Mouse (Mus musculus) liver, embryonic 11.5 days (tissue): ENCODE results near the gene Mul1. TPM values are rescaled to one million over a fixed set of nuclear protein-coding genes. Genes with fewer than 3 reads are reported as not detected.
"Not testable (repeated sequence)": the region's sequence is repeated elsewhere in the genome, so short reads cannot be mapped to it uniquely, and the experiment has no call there.

ENCODE experiments used
- ATAC-seq: fragments of 200-750 bp; cut with Nextera tagmentation; replicated peaks from 2 replicates; pipeline ENCODE4 v1.8.0; 2017; ENCODE audit warnings: moderate number of reproducible peaks, mild to moderate bottlenecking, moderate TSS enrichment, moderate library complexity; ENCODE audit not compliant: low FRiP score
- DNase-seq: peaks from one replicate; pipeline ENCODE4 v3.0.0-alpha.2; 2017; ENCODE audit warnings: low spot score
- H3K27ac ChIP-seq: fragments of 300-500 bp; sonication (generic); 2 replicates; pipeline ENCODE4 v1.5.1; 2014; ENCODE audit warnings: mild to moderate bottlenecking, low read depth, low read length, control low read depth
- H3K27me3 ChIP-seq: fragments of 300-500 bp; sonication (generic); replicated peaks from 2 replicates; pipeline ENCODE4 v1.6.1; 2014; ENCODE audit warnings: low read length, mixed read lengths; ENCODE audit not compliant: control insufficient read depth, insufficient read depth
- H3K36me3 ChIP-seq: fragments of 300-500 bp; sonication (generic); 2 replicates; pipeline ENCODE4 v1.6.1; 2014; ENCODE audit warnings: mild to moderate bottlenecking, low read length, moderate library complexity, mixed read lengths; ENCODE audit not compliant: control insufficient read depth, insufficient read depth
- H3K4me1 ChIP-seq: fragments of 300-500 bp; sonication (generic); replicated peaks from 2 replicates; pipeline ENCODE4 v1.6.1; 2014; ENCODE audit warnings: low read length, mixed read lengths; ENCODE audit not compliant: control insufficient read depth, insufficient read depth
- H3K4me2 ChIP-seq: fragments of 300-500 bp; sonication (generic); 2 replicates; pipeline ENCODE4 v1.6.1; 2014; ENCODE audit warnings: mild to moderate bottlenecking, control low read depth, moderate library complexity
- H3K4me3 ChIP-seq: fragments of 300-500 bp; sonication (generic); 2 replicates; pipeline ENCODE4 v1.5.1; 2014; ENCODE audit warnings: low read depth, low read length, control low read depth
- H3K9ac ChIP-seq: fragments of 300-500 bp; sonication (generic); 2 replicates; pipeline ENCODE4 v1.6.1; 2014; ENCODE audit warnings: low read depth, low read length, control low read depth
- H3K9me3 ChIP-seq: fragments of 300-500 bp; sonication (generic); 2 replicates; pipeline ENCODE4 v1.6.1; 2016; ENCODE audit warnings: low read length, inconsistent platforms, mixed read lengths; ENCODE audit not compliant: control insufficient read depth
- WGBS: fragments of 180-500 bp; shearing (Covaris S2); extraction: QIAGEN DNeasy Blood & Tissue Kit; methylation state at CpG from one replicate; pipeline ENCODE4 v1.1.7; 2014; 5-methylcytosine and 5-hydroxymethylcytosine counted together
- polyA plus RNA-seq: library from polyadenylated mRNA; unstranded; fragments of >200 nt; fragmentation: Nextera tagmentation; extraction: Ambion mirVana; gene quantifications from 2 replicates; pipeline ENCODE4 v1.2.1, GENCODE M21; 2014

The Mul1 gene
- polyA plus RNA-seq, 1 experiment from 2014 or later, result 15.1 TPM

GRCm38 (mm10) chr4:138411011-138411410 lies 23.5 kb upstream of the Mul1 start:
- WGBS, result 11% methylated on average over 5 of the region's 5 CpGs
- Histone ChIP-seq H3K4me1 (no peaks in the 10 kb centered on the region; the same call in 1 of the 2 replicates), H3K36me3 (no peaks in the 10 kb centered on the region), H3K9ac (no peak overlapping the region), H3K27me3 (peaks cover 29% of the 10 kb centered on the region), H3K4me3 (no peak overlapping the region), H3K9me3 (no peaks in the 10 kb centered on the region), H3K27ac (no peak overlapping the region), H3K4me2 (no peak overlapping the region)
- no peak for DNase-seq
- no peak for ATAC-seq

GRCm38 (mm10) chr4:138411504-138412121 lies 22.9 kb upstream of the Mul1 start:
- Histone ChIP-seq H3K4me1 (no peaks in the 10 kb centered on the region; the same call in 1 of the 2 replicates), H3K9me3 (no peaks in the 10 kb centered on the region), H3K27me3 (peaks cover 30% of the 10 kb centered on the region), H3K9ac (no peak overlapping the region), H3K36me3 (no peaks in the 10 kb centered on the region), H3K4me3 (no peak overlapping the region), H3K27ac (no peak overlapping the region), H3K4me2 (no peak overlapping the region)
- no peak for ATAC-seq
- no peak for DNase-seq
- WGBS, result 51% methylated on average over 7 of the region's 7 CpGs

- Histone ChIP-seq H3K4me3 (no peak overlapping the region), H3K4me1 (no peaks in the 10 kb centered on the region; the same call in 1 of the 2 replicates), H3K27ac (no peak overlapping the region), H3K27me3 (peaks cover 49% of the 10 kb centered on the region), H3K9me3 (no peaks in the 10 kb centered on the region), H3K36me3 (no peaks in the 10 kb centered on the region), H3K4me2 (no peak overlapping the region), H3K9ac (no peak overlapping the region)
- DNase-seq, result no peak
- WGBS, result 22% methylated on average over 6 of the region's 6 CpGs
- ATAC-seq, result no peak
These were observed 19.7 kb upstream of the Mul1 start for GRCm38 (mm10) chr4:138414725-138415124.

GRCm38 (mm10) chr4:138415991-138416390 lies 18.5 kb upstream of the Mul1 start:
- Histone ChIP-seq H3K36me3 (no peaks in the 10 kb centered on the region), H3K4me3 (no peak overlapping the region), H3K9ac (no peak overlapping the region), H3K4me1 (no peaks in the 10 kb centered on the region; the same call in 1 of the 2 replicates), H3K27me3 (peaks cover 43% of the 10 kb centered on the region), H3K9me3 (no peaks in the 10 kb centered on the region), H3K27ac (no peak overlapping the region), H3K4me2 (no peak overlapping the region)
- DNase-seq (no peak), ATAC-seq (no peak)
- WGBS, result 62% methylated on average over 3 of the region's 3 CpGs

- no peak overlapping the region for H3K4me2 ChIP-seq
- 61% methylated on average over 5 of the region's 5 CpGs for WGBS
- no peak overlapping the region for H3K27ac ChIP-seq
- DNase-seq (no peak), ATAC-seq (no peak)
- H3K9ac ChIP-seq, result no peak overlapping the region
- no peaks in the 10 kb centered on the region; the same call in 1 of the 2 replicates for H3K4me1 ChIP-seq
- no peak overlapping the region for H3K4me3 ChIP-seq
- no peaks in the 10 kb centered on the region for H3K9me3 ChIP-seq
- H3K27me3 ChIP-seq, result peaks cover 43% of the 10 kb centered on the region
- H3K36me3 ChIP-seq, result no peaks in the 10 kb centered on the region
These were observed 18.1 kb upstream of the Mul1 start for GRCm38 (mm10) chr4:138416414-138416813.

- Histone ChIP-seq H3K4me3 (no peak overlapping the region), H3K36me3 (no peaks in the 10 kb centered on the region), H3K9me3 (no peaks in the 10 kb centered on the region), H3K4me2 (no peak overlapping the region), H3K27me3 (peaks cover 42% of the 10 kb centered on the region), H3K9ac (no peak overlapping the region), H3K27ac (no peak overlapping the region), H3K4me1 (no peaks in the 10 kb centered on the region; the same call in 1 of the 2 replicates)
- ATAC-seq (no peak), DNase-seq (no peak)
- WGBS, result 77% methylated on average over 4 of the region's 4 CpGs
These were observed 16.6 kb upstream of the Mul1 start for GRCm38 (mm10) chr4:138417882-138418281.

- H3K27ac ChIP-seq, result no peak overlapping the region
- H3K4me1 ChIP-seq, result no peaks in the 10 kb centered on the region; the same call in 1 of the 2 replicates
- H3K4me2 ChIP-seq, result no peak overlapping the region
- H3K27me3 ChIP-seq, result peaks cover 38% of the 10 kb centered on the region
- H3K36me3 ChIP-seq, result no peaks in the 10 kb centered on the region
- H3K9me3 ChIP-seq, result no peaks in the 10 kb centered on the region
- no peak overlapping the region for H3K9ac ChIP-seq
- H3K4me3 ChIP-seq, result no peak overlapping the region
- DNase-seq (no peak), ATAC-seq (no peak)
- 57% methylated on average over 11 of the region's 11 CpGs for WGBS
These were observed 16.0 kb upstream of the Mul1 start for GRCm38 (mm10) chr4:138418340-138418957.

- 80% methylated on average over 6 of the region's 6 CpGs for WGBS
- DNase-seq, result no peak
- H3K4me3 ChIP-seq, result no peak overlapping the region
- ATAC-seq, result no peak
- H3K36me3 ChIP-seq, result no peaks in the 10 kb centered on the region
- no peaks in the 10 kb centered on the region; the same call in 1 of the 2 replicates for H3K27me3 ChIP-seq
- H3K4me2 ChIP-seq, result no peak overlapping the region
- no peaks in the 10 kb centered on the region for H3K4me1 ChIP-seq
- no peaks in the 10 kb centered on the region for H3K9me3 ChIP-seq
- H3K9ac ChIP-seq, result no peak overlapping the region
- no peak overlapping the region for H3K27ac ChIP-seq
These were observed 9.4 kb upstream of the Mul1 start for GRCm38 (mm10) chr4:138425028-138425427.

GRCm38 (mm10) chr4:138425604-138426003 lies 8.9 kb upstream of the Mul1 start:
- H3K27ac ChIP-seq, H3K4me3 ChIP-seq, H3K4me2 ChIP-seq, H3K9ac ChIP-seq, H3K27me3 ChIP-seq, H3K36me3 ChIP-seq, ATAC-seq, H3K4me1 ChIP-seq, H3K9me3 ChIP-seq, DNase-seq: not testable (repeated sequence)
- WGBS, result 87% methylated on average over 14 of the region's 14 CpGs
